Mouse (Mus musculus): ENCODE data around the gene Myom3.
"Not testable (repeated sequence)": the region's sequence is repeated elsewhere in the genome, so short reads cannot be mapped to it uniquely, and the experiment has no call there.

Gene Myom3

DNA sequence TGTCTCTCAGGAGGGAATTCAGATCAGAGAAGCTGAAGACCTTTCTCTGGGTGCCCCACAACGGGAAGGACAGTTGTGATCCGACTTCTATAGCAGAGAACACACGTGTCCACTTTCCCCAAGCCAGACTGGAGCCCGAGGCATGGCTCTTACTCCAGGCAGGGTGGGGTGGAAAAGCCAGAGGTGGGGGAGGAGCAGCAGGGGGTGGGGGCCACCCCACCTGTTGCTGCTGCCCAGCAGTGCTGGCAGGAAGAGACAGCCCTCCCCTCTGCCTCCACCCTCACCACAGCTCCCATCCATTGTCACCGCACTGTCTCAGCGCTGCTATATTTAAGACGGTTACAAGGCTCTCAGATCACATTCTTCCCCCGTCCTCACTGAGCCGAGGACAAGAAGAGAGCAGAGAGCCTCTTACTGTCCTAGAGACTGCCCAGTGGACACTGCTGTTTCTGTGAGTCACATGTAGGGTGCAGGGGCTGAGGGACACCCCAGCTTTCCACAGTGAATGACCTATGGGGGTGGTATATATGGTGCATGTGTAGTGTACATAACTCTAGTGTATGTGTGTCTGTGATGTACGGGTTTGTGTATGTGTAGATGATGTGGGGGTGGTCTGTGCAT lies at the start of gene Myom3:
Gene Myom3, plus strand, starts transcription at position 360 of the 621 bp plus-strand sequence.
- DNase-seq (ENCODE audit: low spot score in 2 of 2) = no peak

DNA sequence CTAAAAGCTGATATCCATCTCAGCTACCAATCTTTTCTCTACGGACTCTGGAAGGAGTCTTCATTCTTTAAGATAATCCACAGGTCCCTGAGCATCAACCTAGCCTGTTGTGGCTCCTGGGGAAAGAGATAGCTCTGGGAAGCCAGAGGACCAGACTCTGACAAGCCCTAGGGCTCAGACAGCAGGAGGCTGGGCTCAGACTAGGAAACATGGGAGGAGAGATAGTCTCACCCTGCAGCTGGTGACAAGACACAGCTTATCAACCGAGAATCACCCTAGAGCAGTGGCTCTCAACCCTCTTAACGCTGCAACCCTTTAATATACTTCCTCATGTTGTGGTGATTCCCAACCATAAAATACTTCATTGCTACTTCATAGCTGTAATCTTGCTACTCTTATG lies 49.1 kb upstream of the Myom3 start:
- no peak for DNase-seq (ENCODE audit: low spot score in 2 of 2)

DNA sequence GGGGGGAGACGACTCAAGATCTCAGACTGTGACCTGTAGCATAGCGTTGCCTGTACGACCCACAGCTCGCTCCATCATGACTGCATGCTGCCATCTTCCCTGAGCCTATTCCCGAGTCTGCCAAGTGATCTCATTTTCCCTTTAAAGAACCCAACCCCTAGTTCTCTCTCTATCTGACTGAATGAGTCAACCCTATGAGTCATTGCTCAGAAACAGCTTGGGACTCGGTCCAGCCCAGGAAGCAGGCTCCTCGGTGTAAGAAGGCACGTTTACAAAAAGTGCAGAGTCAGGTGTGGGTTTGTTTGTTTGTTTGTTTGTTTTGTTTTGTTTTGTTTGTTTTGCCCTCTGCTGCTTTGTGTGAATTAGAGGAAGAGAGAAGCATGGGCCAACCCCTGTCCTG lies 44.7 kb upstream of the Myom3 start:
- DNase-seq (ENCODE audit: low spot score in 2 of 2) = no peak

DNA sequence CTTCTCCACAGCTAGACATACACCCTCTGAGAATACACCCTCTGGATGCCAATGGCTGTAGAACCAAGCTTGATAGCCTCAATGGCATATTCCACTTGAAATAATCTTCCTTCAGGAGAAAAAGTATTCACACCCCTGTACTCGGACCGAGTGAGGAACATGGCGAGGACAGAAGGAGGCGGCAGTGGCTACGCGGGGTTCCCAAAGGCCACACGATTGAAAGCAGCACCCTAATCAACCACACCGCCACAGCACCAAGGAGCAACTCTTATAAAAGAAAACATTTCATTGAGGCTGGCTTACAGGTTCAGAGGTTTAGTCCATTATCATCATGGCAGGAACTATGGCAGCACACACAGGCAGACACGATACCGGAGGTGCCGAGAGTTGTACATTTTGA lies 43.1 kb upstream of the Myom3 start:
- DNase-seq (ENCODE audit: low spot score in 2 of 2) = not testable (repeated sequence)

DNA sequence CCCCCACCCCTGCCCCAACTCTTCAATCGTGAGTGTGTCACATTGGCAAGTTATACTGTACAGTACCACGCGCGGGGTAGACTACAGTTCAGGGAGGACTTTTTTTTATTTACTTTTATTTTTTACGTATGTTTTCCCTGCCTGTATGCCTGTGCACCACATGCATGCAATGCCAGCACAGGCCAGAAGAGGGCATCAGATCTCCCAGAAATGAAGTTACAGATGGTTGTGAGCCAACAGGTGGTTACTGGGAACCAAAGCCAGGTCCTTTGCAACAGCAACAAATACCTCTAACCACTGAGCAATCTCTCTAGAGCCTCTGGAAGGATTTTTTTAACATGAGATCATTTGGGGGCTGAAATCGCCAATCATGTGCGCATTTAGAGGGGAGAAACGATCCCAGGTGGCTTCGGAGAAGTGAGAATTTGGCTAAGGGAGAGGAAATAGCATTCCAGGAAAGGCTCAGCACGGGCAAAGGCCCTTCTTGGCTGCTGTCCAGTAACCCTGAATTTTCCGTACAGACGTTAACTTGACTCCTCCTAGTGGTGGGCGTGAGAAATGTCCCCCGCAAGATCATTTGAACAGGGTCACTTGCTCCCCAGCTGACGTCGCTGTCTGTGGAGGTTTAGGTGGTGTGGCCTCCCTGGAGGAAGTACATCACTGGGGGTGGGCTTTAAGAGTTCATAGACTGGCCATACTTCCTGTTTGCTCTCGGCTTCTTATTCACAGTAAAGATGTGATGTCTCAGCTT lies 36.8 kb upstream of the Myom3 start:
- no peak for DNase-seq (ENCODE audit: low spot score in 2 of 2)

DNA sequence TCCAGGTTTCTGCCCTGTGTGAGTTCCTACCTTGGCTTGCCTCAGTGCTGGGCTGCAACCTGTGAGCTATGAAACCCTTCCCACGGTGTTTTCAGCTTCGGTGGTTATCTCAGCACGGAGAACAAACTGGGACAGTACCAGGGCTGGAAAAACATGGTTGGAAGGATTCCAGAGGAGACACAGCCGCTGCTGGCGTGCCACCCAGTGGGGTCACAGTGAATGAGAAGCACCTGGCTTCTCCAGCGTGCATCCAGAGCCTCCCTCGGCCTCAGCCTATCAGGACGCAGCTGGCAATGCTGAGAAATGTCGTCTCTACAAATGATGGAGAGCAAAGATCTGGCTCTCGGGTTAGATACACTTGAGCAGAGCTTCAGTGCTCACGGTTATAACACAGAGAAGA lies 33.1 kb upstream of the Myom3 start:
- DNase-seq (ENCODE audit: low spot score in 2 of 2) = no peak

DNA sequence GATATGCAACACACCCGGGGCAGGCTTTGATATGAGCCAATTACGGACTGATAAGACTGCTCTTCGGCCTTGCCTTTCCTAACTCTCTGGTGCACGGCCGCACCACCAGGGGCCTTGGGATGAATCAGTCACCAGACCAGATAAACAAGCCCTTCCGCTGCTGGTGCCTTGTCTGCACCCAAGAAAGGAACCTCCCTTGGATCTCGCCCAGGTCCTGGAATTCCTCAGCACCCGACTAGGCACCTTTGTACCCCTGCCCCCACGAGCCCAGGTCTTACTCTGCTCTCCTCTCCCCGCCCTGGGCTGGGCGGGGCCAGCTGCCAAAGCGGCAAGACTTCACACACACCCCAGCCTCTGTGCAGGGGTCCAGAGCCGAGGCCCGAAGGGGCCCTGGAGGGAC lies 31.7 kb upstream of the Myom3 start, which contains the start of gene Il22ra1:
Gene Il22ra1, plus strand, starts transcription at position 356 of the 400 bp plus-strand sequence.
- no peak for DNase-seq (ENCODE audit: low spot score in 2 of 2)

DNA sequence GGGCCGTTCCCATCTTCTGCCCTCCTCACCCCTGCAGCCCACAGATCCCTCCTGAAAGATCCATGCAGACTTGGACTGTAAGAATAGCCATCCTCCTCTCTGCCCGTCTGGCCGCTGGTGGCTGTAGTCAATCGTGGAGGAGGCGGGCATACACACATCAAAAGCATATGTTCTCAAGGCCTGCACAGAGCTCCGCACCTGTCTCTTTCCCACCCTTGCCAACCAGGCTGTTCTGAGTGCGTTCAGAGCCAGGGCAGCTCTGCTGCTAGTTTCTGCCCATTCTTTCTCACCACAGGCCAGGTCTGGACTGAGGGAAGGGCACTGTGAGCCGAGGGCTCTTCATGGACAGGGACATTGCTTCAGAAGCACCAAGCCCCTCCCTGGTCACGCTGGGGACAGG lies 29.3 kb upstream of the Myom3 start:
- DNase-seq (ENCODE audit: low spot score in 2 of 2) = no peak

DNA sequence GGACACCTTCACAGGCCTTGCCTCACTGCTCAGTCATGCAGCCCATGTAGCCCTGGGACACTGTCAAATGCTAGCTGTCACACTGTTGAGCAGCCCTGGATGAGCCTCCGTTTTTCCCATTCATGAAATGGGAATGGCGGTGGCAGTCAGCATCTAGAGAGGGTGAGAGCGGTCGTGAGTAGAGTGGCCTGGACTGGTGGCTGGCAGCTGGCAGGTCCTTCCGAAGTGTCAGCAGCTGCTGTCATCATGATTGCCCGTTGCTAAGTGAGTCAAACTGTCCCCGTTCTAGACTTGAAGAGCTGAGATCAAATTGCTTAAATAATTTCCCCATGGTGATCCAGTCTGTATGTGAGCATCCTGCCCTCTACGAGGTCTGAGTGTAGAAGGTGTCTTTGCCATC lies 28.6 kb upstream of the Myom3 start:
- DNase-seq (ENCODE audit: low spot score in 2 of 2) = no peak

DNA sequence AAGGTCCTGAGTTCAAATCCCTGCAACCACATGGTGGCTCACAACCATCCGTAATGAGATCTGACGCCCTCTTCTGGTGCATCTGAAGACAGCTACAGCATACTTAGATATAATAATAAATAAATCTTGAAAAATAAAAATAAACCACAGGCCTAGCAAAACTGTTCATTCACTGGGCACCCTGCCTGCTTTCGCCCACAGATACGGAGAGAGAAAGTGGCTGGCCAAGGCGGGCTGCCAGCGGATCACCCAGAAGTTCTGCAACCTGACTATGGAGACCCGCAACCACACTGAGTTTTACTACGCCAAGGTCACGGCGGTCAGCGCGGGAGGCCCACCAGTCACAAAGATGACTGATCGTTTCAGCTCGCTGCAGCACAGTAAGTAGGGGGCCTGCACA lies 25.6 kb upstream of the Myom3 start:
- DNase-seq (ENCODE audit: low spot score in 2 of 2) = no peak

DNA sequence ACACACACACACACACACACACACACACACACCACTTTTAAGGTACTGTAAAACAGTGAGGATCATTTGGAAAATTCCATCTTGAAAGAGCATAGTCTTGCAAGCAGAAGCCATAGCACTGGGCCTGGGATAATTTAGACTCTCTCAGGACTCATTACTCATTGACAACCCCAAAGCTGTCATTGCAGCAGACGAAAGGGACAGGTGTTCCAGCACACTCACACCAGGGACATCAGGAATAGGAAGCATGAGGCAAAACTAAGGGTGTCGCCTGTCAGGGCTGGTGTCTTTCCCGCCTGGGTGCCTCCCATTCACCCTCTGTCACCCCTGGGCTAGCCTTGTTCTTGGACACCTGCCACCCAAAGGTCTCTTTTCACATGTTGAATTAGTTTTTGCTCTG lies 22.6 kb upstream of the Myom3 start:
- no peak for DNase-seq (ENCODE audit: low spot score in 2 of 2)

DNA sequence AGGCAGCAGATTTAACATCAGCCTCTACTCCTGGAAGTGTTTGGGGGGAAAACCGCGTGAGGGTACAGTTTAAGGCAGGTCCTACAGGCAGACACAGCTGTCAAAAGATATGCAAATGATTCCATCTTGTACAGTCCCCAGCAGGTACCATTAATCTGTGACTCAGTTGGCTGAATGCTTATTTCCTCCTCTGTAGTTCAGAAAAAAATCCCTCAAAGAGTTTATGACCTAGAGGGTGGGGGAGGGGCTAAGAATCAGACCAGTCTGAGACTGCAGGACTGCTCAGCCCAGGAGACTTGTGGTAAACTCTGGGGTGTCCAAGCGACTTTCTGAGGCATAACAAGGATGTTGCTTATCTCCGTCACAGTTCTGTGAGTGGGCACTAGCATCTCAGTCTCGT lies 21.3 kb upstream of the Myom3 start:
- DNase-seq (ENCODE audit: low spot score in 2 of 2) = no peak

DNA sequence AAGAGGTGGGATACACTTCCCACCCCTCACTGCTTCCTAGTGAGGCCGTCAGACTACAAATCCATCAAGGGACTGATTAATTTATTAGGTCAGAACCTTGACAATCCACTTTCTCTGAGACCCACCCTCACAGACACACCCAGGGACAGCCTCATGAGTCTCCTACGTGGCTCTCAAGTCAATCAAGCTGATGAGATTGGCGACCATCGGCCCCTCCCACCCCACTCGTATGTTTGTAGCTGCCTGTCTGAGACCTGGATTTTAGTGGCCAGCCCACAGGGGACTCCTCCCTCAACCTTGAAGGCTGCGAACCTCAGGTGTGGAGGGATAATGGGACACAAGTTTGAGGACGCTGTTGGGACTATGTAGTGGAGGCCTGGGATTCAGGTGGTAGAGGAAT lies 20.4 kb upstream of the Myom3 start:
- DNase-seq (ENCODE audit: low spot score in 2 of 2) = no peak

DNA sequence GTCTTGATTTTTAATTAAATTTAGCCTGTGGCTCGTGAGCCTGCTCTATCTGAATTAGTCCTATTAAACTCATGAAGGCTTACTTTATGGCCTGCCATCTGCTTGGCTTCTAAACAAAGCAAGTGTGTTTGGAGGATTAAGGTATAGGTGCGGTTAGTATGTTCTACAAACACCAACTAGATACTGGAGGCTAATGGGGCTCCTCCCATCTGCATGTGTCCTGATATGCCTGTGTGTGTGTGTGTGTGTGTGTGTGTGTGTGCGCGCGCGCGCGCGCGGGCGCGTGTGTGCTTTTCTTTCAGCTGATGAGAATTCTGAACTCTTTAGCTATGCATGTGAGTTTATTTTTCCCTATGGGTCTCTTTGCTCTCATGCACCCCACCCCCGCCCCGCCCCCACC lies 19.8 kb upstream of the Myom3 start:
- DNase-seq (ENCODE audit: low spot score in 2 of 2) = no peak

DNA sequence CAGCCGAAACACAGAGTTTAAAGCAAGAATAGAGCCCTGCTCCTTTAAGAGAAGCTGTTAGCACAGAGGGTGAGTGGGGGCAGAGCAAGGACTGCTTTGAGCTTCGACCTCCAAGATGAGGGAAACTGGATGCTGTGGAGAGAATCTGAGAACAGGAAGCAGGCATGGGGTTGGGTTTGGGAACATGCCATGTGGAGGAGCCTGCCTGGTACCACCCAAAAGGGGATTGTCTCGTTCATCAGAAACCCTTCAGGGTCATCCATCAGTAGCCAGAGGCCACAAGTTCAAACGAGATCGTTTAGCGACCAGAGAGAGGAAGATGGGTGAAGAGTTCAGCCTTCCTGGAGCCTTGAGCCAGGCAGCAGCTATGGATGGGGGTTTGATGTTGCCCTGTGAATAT lies 16.0 kb upstream of the Myom3 start:
- DNase-seq (ENCODE audit: low spot score in 2 of 2) = no peak

DNA sequence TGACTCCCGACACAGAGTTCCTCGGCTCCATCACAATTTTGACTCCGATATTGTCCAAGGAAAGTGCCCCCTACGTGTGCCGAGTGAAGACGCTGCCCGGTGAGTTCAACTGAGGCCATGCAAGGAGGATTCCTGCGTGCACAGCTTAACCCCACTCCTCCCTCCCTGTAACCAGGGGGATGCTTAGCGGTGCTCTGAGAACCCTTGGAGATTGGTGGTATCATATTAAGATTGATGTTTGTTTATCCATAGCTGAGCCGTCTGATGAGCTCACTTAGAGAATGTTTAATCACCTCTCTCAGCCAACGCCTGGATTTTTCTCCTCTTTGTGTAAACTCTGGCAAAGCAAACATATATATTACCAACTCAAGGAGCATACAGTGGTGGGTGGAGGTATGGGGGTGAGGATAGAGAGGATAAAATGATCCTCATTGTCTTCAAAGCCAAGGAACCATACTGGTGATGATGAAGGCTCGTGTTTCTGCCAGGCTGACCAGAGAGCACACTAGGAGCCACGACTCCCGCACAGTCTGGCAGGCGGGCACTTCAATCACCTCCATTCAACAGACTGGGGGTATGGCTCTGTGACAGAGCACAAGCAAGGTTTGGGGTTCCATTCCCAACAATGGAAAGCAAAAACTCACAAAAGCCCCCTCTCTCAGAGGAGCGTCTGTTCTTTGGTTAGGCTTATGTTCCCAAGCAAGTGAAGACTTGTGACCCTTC lies 14.6 kb upstream of the Myom3 start:
- no peak for DNase-seq (ENCODE audit: low spot score in 2 of 2)

DNA sequence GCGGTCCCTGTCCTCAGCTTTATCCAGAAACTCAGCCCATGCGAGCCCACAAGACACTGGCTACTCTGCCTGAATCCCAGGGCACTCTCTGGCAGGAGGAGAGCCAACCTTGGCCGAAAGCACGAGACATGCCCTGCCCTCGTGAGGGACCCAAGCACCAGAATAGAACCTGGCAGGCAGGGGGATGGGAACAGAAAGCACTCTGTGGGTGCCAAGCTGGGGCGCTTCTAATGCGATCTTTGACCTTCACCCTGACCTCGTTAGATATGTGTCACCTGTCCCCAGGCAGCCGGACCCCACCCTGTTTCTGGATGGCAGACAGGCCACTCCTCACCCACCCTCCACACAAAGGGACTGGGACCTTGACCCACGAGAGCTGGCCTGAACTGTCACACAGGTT lies 13.9 kb upstream of the Myom3 start:
- DNase-seq (ENCODE audit: low spot score in 2 of 2) = no peak

DNA sequence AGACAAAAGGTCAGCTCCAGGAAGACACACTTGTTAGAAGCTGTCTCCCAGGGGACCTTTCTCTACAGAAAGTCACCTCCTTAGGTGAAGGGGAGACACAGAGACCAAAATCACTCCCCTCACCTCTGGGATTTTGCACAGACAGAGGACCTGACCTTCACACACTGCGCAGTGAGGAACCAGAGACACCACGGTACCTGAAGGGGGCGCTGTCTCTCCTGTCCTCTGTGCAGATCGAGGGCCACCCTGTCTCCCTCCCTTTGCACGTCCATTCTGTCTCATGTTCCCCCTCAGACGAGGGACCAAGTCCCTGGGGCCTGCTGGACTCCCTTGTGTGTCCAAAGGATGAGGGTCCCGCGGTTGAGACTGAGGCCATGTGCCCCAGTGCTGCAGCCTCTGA lies 8.6 kb upstream of the Myom3 start:
- DNase-seq (ENCODE audit: low spot score in 2 of 2) = no peak

DNA sequence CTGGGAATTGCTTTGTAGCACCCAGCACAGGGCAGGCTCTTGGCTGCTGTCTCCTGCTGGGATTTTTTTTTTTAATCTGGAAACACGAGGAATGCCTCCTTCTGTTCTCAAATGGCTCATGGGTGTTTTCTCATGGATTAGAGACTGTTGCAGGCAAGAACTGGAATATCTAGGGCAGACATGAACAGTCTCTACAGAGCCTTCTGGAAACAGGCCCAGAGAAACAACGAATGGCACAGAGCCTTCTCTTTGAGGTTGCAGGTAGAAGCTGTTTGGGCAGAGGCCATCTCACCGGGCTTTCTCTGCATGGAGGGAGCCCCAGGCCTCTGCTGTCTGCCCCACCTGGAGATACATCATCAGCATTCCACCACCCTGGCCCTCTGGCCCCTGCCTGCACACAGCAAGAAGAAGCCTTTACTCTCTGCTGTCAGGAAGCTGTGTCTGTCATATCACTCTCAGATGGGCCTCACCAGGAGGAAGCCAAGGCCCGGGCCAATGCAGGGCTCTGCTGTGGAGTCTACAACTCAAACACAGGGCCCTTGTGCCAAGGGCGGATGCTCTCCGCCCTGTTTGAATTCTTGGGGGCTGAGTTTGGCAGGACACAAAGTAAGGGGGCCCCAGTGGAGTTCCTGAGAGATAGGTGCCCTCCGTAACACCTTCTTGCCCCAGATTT lies 7.3 kb upstream of the Myom3 start:
- DNase-seq (ENCODE audit: low spot score in 2 of 2) = no peak

DNA sequence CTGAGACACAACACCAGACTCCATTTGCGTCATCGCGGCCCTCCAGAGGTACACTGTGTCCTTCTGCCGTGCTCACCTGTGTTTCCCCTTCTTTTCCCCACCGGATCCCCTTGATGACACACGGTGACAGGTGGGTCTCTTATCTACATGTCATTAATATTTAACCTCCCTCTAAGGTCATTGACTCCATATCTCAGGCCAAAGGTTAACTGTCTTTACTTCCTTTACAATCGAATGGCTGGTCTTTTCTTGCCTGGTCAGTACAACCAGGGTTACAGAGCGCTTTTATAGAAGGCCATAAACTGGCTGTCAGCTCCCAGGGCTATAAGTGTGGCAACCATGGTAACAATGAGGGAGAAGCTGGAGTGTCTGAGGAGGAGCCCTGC lies 6.7 kb upstream of the Myom3 start:
- no peak for DNase-seq (ENCODE audit: low spot score in 2 of 2)

DNA sequence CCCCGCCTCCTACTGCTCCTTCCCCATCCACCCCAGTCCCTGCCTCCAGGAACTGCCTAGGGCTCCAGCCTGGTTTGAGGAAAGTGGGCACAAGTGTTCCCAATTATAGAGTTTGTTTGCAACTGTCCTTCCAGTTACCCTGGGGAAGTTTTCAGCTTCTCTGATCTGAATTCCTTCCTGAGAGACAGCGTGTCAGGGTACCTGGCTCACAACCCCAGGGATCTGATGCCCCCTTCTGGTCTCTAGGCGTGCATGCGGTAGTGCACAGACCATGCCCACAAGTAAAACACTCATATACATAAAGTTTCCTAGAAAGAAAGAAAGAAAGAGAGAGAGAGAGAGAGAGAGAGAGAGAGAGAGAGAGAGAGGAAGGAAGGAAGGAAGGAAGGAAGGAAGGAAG lies 1.2 kb upstream of the Myom3 start:
- no peak for DNase-seq (ENCODE audit: low spot score in 2 of 2)

DNA sequence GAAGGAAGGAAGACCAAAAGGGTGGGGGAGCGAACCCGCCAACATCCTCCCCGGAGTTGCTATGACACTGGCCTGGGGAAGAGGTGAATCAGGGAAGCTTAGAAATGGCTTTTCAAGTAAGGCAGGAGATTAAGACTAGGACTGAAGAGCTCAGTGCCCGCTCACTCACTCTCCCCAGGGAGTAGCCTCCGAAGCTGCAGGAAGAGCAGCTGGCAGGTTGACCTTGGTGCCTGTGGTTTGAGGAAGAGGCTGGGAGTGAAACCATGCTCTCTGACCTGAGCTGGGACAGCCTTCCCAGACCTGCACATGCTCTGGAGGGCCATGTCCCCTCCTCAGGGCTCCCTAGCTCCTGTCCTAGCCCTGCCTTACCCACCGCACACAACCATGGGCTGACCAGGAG lies 690 bp upstream of the Myom3 start:
- DNase-seq (ENCODE audit: low spot score in 2 of 2) = no peak

DNA sequence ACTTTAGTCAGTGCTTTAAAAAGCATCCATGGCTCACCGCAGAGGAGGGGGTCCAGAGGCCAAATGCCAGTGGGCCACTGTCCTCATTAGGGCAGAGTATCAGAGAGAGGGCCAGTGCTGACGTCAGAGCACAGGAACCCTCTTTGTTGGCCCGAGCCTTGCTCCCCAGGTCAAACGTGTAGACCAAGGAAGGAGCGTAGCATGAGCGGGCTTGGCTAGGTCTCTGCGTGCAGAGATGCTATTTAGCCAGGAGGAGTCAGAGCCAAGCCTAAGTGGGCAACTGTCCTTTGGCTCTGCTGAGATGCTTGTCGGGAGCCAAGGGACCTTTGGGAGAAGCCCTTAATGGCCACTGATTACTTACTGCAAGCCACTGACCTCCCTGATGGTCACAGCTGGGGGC lies 1.5 kb downstream of the Myom3 start:
- DNase-seq (ENCODE audit: low spot score in 2 of 2) = no peak

Data from thymus, postnatal 10 days (tissue).